Mouse (Mus musculus) erythroblast, embryonic 14.5 days (primary cell): ENCODE measurements around the gene Actl6b.

ENCODE experiments used
- GATA1 ChIP-seq: IDR thresholded peaks from 2 replicates; pipeline ENCODE4 v1.6.1; 2012; ENCODE audit warnings: low read length, inconsistent platforms, mixed read lengths
- TAL1 ChIP-seq: IDR thresholded peaks from 3 replicates; pipeline ENCODE4 v1.6.1; 2012; ENCODE audit warnings: low read length, inconsistent platforms, mixed read lengths

DNA sequence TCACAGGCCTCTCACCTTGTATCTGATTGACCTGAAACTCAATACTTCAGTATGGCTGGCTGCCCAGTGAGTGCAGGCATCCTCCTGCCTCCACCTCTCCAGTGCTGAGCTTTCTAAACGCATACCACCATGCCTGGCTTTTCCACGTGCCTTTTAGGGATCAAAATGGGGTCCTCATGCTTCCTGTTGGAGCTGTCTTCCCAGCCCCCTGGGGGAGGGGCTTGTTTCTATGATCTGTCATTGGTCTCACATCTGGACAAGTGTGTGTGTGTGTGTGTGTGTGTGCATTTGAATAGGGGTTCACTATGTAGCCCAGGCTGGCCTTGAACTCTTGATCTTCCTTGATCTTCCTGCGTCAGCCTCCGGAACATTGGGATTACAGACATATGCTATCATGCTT is 15.9 kb upstream of the Actl6b start:
- no peak for TF ChIP-seq GATA1
- no peak for TF ChIP-seq TAL1
